Mouse (Mus musculus) embryonic facial prominence, embryonic 12.5 days (tissue): ENCODE measurements at regions not wholly inside any gene's neighbourhood (a gene's known extent, or its start where the extent isn't known, plus 50 kb on each side); places are given as distances from the start of the nearest gene placed in this dataset.

Experiments
- ATAC-seq: fragments of 200-750 bp; cut with Nextera tagmentation; 2 replicates; pipeline ENCODE4 v1.8.0; 2017; ENCODE audit not compliant: insufficient number of reproducible peaks, insufficient read depth, low FRiP score, low TSS enrichment
- H3K27ac ChIP-seq: fragments of 300-500 bp; sonication (generic); 2 replicates; pipeline ENCODE4 v1.5.1; 2016; ENCODE audit warnings: mild to moderate bottlenecking
- H3K27me3 ChIP-seq: fragments of 300-500 bp; sonication (generic); 2 replicates; pipeline ENCODE4 v1.6.1; 2016; ENCODE audit warnings: mild to moderate bottlenecking, moderate library complexity
- H3K36me3 ChIP-seq: fragments of 300-500 bp; sonication (generic); 2 replicates; pipeline ENCODE4 v1.6.1; 2016; ENCODE audit warnings: mild to moderate bottlenecking
- H3K4me1 ChIP-seq: fragments of 300-500 bp; sonication (generic); 2 replicates; pipeline ENCODE4 v1.6.1; 2016
- H3K4me2 ChIP-seq: fragments of 300-500 bp; sonication (generic); replicated peaks from 2 replicates; pipeline ENCODE4 v1.6.1; 2016; ENCODE audit warnings: mild to moderate bottlenecking, moderate library complexity
- H3K4me3 ChIP-seq: fragments of 300-500 bp; sonication (generic); 2 replicates; pipeline ENCODE4 v1.5.1; 2016; ENCODE audit warnings: mild to moderate bottlenecking
- H3K9ac ChIP-seq: fragments of 300-500 bp; sonication (generic); 2 replicates; pipeline ENCODE4 v1.6.1; 2016; ENCODE audit warnings: mild to moderate bottlenecking, moderate library complexity
- H3K9me3 ChIP-seq: fragments of 300-500 bp; sonication (generic); 2 replicates; pipeline ENCODE4 v1.6.1; 2016; ENCODE audit warnings: mild to moderate bottlenecking, moderate library complexity
- WGBS: fragments of 180-500 bp; shearing (Covaris S2); methylation state at CpG from one replicate; pipeline ENCODE4 v1.1.7; 2016; 5-methylcytosine and 5-hydroxymethylcytosine counted together

DNA sequence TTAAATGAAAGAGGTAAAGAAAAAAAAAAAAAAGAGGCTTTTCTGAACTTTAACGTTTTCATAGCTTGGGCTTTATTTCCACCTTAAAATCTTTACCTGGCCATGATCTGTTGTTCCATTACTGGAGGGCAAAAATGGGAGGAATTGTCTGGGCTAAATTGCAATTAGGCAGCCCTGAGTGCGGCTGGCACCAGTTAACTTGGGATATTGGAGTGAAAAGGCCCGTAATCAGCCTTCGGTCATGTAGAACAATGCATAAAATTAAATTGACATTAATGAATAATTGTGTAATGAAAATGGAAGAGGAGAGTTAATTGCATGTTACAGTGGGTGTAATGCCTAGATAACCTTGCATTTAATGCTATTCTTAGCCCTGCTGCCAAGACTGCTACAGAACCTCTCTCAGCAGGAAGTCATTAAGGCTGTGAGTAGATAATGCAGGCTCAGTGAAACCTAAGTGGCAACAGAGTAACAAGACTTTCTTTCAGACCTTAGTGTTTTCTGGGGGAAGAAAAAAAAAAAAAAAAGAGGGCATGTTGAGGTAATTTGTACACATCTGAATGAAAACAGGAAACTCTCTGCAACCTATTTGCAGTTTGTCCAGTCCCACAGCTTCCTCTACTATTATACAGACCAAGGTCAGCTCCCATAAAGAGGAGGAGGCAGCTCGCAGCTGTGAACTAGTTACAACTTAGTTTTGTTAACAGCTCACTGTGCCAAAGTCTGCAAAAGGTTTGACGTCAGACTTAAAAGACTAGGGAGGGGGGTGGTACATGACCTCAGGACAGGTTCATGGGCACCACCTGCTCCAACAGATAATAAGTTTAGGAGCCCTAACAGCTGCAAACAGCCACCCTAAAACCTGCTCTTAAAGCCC, 290.4 kb downstream of the Lmo4 start:
- H3K36me3 ChIP-seq, result no peaks in the 10 kb centered on the region
- H3K4me2 ChIP-seq, result no peak overlapping the region
- H3K27ac ChIP-seq, result no peak overlapping the region
- H3K27me3 ChIP-seq, result no peaks in the 10 kb centered on the region
- H3K9ac ChIP-seq, result no peak overlapping the region
- 0 out of 2 replicates have a peak, but pooled peaks have one; percentile 75 for ATAC-seq
- H3K4me3 ChIP-seq, result no peak overlapping the region
- H3K9me3 ChIP-seq, result no peaks in the 10 kb centered on the region
- H3K4me1 ChIP-seq, result peaks cover 22% of the 10 kb centered on the region
- WGBS, result 17% methylated on average over 6 of the region's 6 CpGs

DNA sequence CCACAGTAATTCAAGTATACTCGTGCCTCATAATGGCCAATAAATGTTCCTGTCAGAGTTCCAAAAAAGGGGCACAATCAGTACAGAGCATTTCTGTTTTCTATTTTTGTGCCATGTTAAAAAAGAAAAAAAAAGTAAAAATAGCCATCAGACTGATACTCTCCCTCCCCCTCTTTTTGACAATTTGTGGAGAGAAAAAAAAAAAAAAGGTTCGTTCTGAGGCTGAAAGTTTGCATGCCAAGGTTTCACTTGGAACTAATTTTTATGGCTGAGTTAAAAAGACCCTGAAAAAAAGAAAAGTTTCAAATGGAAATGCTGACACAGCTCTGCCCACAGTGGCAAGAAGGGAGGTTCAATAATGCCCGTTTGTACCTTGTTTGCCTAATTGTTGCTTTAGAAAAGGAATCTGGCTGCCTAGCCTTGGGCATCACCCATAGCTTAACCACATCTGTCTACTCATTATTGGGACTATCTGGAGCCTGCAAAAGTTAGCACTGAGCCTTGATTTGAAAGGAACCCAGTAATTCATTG, 291.9 kb downstream of the Lmo4 start:
- Histone ChIP-seq H3K4me1 (peaks cover 22% of the 10 kb centered on the region), H3K9me3 (no peaks in the 10 kb centered on the region), H3K27me3 (no peaks in the 10 kb centered on the region), H3K4me3 (no peak overlapping the region), H3K27ac (no peak overlapping the region), H3K4me2 (no peak overlapping the region), H3K36me3 (no peaks in the 10 kb centered on the region), H3K9ac (no peak overlapping the region)
- ATAC-seq, result no peak
- WGBS, result 25% methylated on average over 3 of the region's 3 CpGs

DNA sequence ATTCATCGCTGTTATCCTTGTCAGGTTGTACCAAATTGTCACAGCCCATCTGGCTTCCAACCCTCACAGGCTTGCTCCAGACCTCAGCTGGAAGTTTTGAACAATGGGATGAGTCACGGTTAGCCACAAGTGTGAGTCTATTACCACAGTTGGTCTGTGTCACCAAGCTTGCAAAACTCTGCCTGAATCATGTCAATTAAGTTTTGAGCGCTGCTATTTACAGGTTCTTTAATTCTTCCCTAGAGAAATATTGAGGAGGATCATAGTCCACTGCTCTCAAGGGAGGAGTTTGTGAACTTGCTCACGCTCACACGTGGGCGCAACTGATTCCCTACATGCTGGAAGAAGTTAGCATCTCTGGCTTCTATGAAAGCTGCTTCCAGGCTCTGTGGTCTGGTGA, 292.6 kb downstream of the Lmo4 start:
- Histone ChIP-seq H3K9me3 (no peaks in the 10 kb centered on the region), H3K4me2 (no peak overlapping the region), H3K9ac (no peak overlapping the region), H3K27ac (no peak overlapping the region), H3K27me3 (no peaks in the 10 kb centered on the region), H3K36me3 (no peaks in the 10 kb centered on the region), H3K4me1 (peaks cover 22% of the 10 kb centered on the region), H3K4me3 (no peak overlapping the region)
- no peak for ATAC-seq
- whole genome bisulfite sequencing, result 68% methylated on average over 6 of the region's 6 CpGs

DNA sequence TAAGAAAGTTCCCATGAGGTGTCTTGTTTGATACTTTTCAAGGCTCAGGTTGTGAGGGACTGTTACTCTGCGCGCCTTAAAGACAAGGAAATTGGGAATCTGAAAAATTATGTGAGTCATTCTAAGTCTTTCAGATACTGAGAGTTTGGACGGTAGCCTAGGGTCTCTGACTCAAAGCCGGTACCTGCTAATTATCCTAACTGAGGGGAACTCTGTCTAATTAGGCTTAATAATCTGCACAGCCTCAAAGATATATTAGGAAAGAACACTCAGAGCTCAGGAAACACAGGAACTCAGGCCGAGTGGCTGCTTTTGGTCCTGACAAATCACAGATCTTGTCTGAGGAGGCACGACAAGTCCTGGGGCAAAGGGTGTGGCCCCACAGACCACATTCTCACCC, 295.7 kb downstream of the Lmo4 start:
- H3K9ac ChIP-seq, result no peak overlapping the region
- H3K36me3 ChIP-seq, result no peaks in the 10 kb centered on the region
- H3K27me3 ChIP-seq, result no peaks in the 10 kb centered on the region
- no peaks in the 10 kb centered on the region for H3K9me3 ChIP-seq
- no peak overlapping the region for H3K4me3 ChIP-seq
- no peak overlapping the region for H3K27ac ChIP-seq
- no peak for ATAC-seq
- H3K4me1 ChIP-seq, result peaks cover 13% of the 10 kb centered on the region
- 62% methylated on average over 6 of the region's 6 CpGs for WGBS
- H3K4me2 ChIP-seq, result no peak overlapping the region

DNA sequence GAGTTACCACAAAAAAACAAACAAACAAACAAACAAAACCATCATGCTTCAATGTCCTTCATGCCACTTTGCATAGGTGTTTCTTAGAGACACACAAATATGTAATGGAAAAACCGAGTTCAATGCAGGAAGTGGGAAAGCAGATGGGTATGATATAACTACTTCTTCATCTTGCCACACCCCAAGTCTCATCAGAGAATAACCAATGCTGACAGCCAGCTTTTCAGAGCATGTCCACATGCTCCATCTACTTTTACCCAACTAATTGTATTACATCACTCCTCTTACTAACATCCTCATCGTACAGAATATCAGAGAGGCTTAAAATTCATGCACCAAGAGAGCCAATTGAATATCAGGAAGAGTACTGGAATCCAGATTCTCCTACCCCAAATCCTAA, 301.6 kb downstream of the Lmo4 start:
- no peaks in the 10 kb centered on the region for H3K4me1 ChIP-seq
- 85% methylated on average over 2 of the region's 2 CpGs for WGBS
- no peak for ATAC-seq
- H3K9ac ChIP-seq, result no peak overlapping the region
- H3K27me3 ChIP-seq, result no peaks in the 10 kb centered on the region
- H3K9me3 ChIP-seq, result no peaks in the 10 kb centered on the region
- no peak overlapping the region for H3K4me3 ChIP-seq
- H3K4me2 ChIP-seq, result no peak overlapping the region
- H3K27ac ChIP-seq, result no peak overlapping the region
- no peaks in the 10 kb centered on the region for H3K36me3 ChIP-seq

DNA sequence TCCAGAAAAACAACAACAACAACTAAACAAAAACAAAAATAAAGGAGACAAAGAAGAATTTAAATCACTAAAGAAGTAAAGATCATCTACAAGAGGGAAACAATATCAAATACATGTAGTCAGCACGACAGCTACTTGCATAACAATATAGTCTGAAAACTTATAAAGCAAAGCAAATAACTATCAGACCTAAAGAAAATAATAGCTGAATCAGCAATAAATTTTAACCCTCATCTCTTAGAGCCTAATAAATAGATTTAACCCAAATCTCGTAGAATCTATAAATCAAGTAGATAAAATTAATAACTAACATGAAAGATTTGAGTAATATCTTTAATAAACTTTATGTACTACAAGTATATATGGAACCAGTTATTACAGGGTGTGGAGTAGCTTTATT, 324.2 kb downstream of the Lmo4 start:
- Histone ChIP-seq H3K36me3 (no peaks in the 10 kb centered on the region), H3K4me1 (no peaks in the 10 kb centered on the region), H3K4me3 (no peak overlapping the region), H3K4me2 (no peak overlapping the region), H3K9me3 (no peaks in the 10 kb centered on the region), H3K9ac (no peak overlapping the region), H3K27me3 (no peaks in the 10 kb centered on the region), H3K27ac (no peak overlapping the region)
- WGBS, result 89% methylated on average over 2 of the region's 2 CpGs
- no peak for ATAC-seq

DNA sequence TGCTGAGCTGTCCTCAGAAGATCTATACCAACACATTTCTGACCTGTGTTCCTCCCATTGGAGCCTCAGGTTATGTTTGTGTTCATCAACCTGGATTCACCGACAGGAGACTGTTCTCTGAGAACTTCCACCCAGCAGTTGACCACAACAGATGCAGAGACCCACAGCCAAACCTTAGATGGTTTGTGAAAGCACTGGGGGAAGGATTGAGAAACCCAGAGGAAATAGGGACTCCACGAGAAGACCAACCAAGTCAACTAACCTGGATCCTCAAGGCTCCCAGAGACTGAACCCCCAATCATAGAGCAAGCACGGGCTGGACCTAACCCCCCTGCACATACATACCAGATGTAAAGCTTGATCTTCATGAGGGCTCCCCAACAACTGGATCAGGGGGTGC, 331.1 kb downstream of the Lmo4 start:
- H3K9ac ChIP-seq, result no peak overlapping the region
- H3K27ac ChIP-seq, result no peak overlapping the region
- H3K4me2 ChIP-seq, result no peak overlapping the region
- no peak overlapping the region for H3K4me3 ChIP-seq
- no peaks in the 10 kb centered on the region for H3K4me1 ChIP-seq
- WGBS, result 94% methylated on average over 3 of the region's 3 CpGs
- no peak for ATAC-seq
- no peaks in the 10 kb centered on the region for H3K9me3 ChIP-seq
- H3K36me3 ChIP-seq, result no peaks in the 10 kb centered on the region
- no peaks in the 10 kb centered on the region for H3K27me3 ChIP-seq

DNA sequence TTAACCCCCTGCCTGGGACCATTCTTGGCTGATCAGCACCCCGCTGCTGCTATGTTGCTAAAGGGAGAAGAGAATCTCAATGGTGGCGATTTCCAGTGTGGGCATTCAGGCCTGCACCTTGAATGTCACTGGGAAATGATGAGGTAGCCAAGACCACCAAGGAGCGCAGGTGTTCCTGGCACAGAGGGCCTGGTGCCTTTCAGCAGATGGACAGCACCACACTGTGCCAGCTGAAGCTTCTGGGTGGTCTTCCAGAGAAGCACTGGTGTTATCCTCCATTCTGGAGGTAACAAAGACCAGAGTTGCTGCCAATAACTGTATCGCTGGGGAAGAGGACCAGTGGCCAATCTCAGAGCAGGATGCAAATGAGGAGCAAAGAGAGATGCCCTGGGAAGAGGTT, 338.5 kb downstream of the Lmo4 start:
- H3K9ac ChIP-seq, result no peak overlapping the region
- no peak for ATAC-seq
- 64% methylated on average over 4 of the region's 4 CpGs for WGBS
- H3K27ac ChIP-seq, result no peak overlapping the region
- no peaks in the 10 kb centered on the region for H3K9me3 ChIP-seq
- no peaks in the 10 kb centered on the region for H3K27me3 ChIP-seq
- no peak overlapping the region for H3K4me2 ChIP-seq
- H3K4me3 ChIP-seq, result no peak overlapping the region
- H3K36me3 ChIP-seq, result no peaks in the 10 kb centered on the region
- no peaks in the 10 kb centered on the region for H3K4me1 ChIP-seq

DNA sequence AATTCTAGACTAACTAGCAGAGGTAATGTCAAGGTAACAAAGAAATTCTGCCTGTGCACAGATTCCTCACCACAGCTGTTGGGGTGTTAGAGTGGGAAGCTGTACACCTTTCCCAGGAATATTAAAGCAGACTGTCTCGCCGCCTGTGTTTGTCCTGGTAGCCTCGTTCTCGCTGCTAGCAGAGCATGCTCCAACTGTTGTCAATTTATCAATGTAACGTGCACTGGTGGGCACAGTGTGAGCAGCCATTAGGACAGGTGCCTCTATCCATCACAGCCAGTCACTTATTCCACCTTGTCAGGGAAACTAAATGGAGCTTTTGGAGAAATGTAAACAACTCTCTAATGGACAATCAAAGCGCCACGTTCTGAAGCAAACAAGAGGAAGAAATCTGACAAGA, 339.4 kb downstream of the Lmo4 start:
- Histone ChIP-seq H3K27ac (no peak overlapping the region), H3K36me3 (no peaks in the 10 kb centered on the region), H3K9me3 (no peaks in the 10 kb centered on the region), H3K4me3 (no peak overlapping the region), H3K4me2 (no peak overlapping the region), H3K9ac (no peak overlapping the region), H3K4me1 (no peaks in the 10 kb centered on the region; the same call in 1 of the 2 replicates), H3K27me3 (no peaks in the 10 kb centered on the region)
- WGBS, result 81% methylated on average over 7 of the region's 7 CpGs
- no peak for ATAC-seq

DNA sequence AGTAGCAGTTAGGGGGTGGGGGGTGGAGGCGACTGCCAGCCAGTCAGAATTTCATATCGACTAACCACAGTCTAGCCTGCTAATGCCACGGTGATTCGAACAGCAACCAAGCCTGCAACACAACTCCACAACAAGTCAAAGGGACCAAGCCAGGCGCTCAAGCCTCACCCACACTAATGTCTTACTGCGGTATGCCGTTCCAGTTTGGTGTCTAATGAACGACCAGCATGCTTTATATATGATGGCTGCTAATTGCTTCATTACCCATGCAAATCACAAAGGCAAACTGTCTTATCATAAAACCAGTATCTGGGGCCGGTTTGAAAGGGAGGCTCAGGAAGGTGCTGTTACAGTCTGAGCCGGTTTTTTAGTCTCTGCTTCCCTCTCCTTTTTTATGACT, 340.5 kb downstream of the Lmo4 start:
- no peak overlapping the region for H3K4me2 ChIP-seq
- no peak for ATAC-seq

DNA sequence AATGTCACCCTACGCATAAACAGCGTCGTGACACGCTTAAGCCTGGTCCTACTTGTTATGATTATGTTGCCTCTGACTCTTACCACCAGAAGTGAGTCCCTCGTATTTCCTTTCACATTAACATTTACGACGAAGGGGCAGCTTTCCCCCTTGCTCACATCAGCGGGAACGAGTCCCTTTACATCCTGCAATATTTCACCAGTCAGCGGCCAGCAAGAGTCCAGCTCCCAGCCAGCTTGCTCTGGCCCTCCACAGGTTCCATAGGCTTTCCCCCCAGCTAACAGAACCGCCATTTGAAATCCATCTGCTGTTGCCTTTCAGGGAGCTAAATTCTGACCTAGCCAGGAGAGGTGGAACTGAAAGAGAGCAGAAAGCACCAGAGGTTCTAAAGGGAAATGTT, 342.5 kb downstream of the Lmo4 start:
- Histone ChIP-seq H3K9ac (no peak overlapping the region), H3K4me2 (no peak overlapping the region), H3K27me3 (no peaks in the 10 kb centered on the region), H3K27ac (no peak overlapping the region), H3K36me3 (no peaks in the 10 kb centered on the region), H3K9me3 (no peaks in the 10 kb centered on the region), H3K4me1 (no peaks in the 10 kb centered on the region; the same call in 1 of the 2 replicates), H3K4me3 (no peak overlapping the region)
- ATAC-seq, result no peak
- 81% methylated on average over 11 of the region's 11 CpGs for WGBS

More for the DNA sequence above, 340.5 kb downstream of the Lmo4 start:
- H3K36me3 ChIP-seq, result no peaks in the 10 kb centered on the region
- H3K27ac ChIP-seq, result no peak overlapping the region
- H3K9me3 ChIP-seq, result no peaks in the 10 kb centered on the region
- no peaks in the 10 kb centered on the region; the same call in 1 of the 2 replicates for H3K4me1 ChIP-seq
- 59% methylated on average over 10 of the region's 10 CpGs for WGBS
- no peak overlapping the region for H3K9ac ChIP-seq
- H3K27me3 ChIP-seq, result no peaks in the 10 kb centered on the region
- H3K4me3 ChIP-seq, result no peak overlapping the region

DNA sequence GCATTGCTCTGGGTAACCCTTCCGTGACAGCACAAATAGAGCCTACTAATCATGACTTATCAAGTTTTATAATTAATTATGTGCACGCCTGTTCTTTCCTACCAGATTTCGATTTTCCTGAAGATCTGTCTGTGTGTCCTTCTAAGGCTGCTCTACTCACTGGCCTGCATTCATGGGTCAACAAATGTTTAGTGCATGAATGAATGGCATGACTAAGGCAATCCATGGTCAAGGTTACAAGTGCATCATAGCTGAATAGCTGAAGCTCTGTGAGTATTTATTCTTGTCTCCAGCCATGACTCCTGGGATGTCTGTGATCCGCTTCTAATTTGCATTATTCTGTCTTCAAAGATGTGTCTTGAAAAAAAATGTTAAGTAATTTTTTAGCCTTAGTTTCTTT, 343.2 kb downstream of the Lmo4 start:
- no peak overlapping the region for H3K4me2 ChIP-seq
- no peaks in the 10 kb centered on the region for H3K36me3 ChIP-seq
- 94% methylated on average over 4 of the region's 4 CpGs for WGBS
- no peaks in the 10 kb centered on the region for H3K27me3 ChIP-seq
- ATAC-seq, result no peak
- H3K9me3 ChIP-seq, result no peaks in the 10 kb centered on the region
- no peak overlapping the region for H3K4me3 ChIP-seq
- no peaks in the 10 kb centered on the region; the same call in 1 of the 2 replicates for H3K4me1 ChIP-seq
- no peak overlapping the region for H3K27ac ChIP-seq
- H3K9ac ChIP-seq, result no peak overlapping the region
